Mouse (Mus musculus): ENCODE results near the gene Zfp385a.

Gene Zfp385a

GRCm38 (mm10) chr15:103290843-103291242 lies 49.0 kb downstream of the Zfp385a start:
- no peak for DNase-seq (ENCODE audit: low read depth, low spot score)

- no peak for DNase-seq (ENCODE audit: low read depth, low spot score)
Measured at GRCm38 (mm10) chr15:103290417-103290816, 49.5 kb downstream of the Zfp385a start.

GRCm38 (mm10) chr15:103289600-103289999 lies 50.3 kb downstream of the Zfp385a start:
- DNase-seq (ENCODE audit: low read depth, low spot score) = no peak

- DNase-seq (ENCODE audit: low read depth, low spot score) = no peak
Measured at GRCm38 (mm10) chr15:103285778-103286417, 54.0 kb downstream of the Zfp385a start.

- DNase-seq (ENCODE audit: low read depth, low spot score) = no peak
Measured at GRCm38 (mm10) chr15:103284647-103285046, 55.2 kb downstream of the Zfp385a start.

GRCm38 (mm10) chr15:103284066-103284465 lies 55.8 kb downstream of the Zfp385a start:
- DNase-seq (ENCODE audit: low read depth, low spot score) = no peak

GRCm38 (mm10) chr15:103281465-103282205 lies 58.3 kb downstream of the Zfp385a start:
- no peak for DNase-seq (ENCODE audit: low read depth, low spot score)

GRCm38 (mm10) chr15:103280817-103281464 lies 59.0 kb downstream of the Zfp385a start:
- no peak for DNase-seq (ENCODE audit: low read depth, low spot score)

GRCm38 (mm10) chr15:103279750-103280149 lies 60.1 kb downstream of the Zfp385a start:
- no peak for DNase-seq (ENCODE audit: low read depth, low spot score)

- no peak for DNase-seq (ENCODE audit: low read depth, low spot score)
Measured at GRCm38 (mm10) chr15:103277949-103278348, 61.9 kb downstream of the Zfp385a start.

GRCm38 (mm10) chr15:103275943-103276342 lies 64.0 kb downstream of the Zfp385a start:
- peak; percentile 53 for DNase-seq (ENCODE audit: low read depth, low spot score)

GRCm38 (mm10) chr15:103272419-103273279 lies 67.2 kb downstream of the Zfp385a start, which contains the start of gene Copz1:
Copz1 (plus strand) TSS chr15:103272714.
- DNase-seq (ENCODE audit: low read depth, low spot score) = peak; percentile 97

GRCm38 (mm10) chr15:103268903-103269302 lies 71.0 kb downstream of the Zfp385a start:
- no peak for DNase-seq (ENCODE audit: low read depth, low spot score)

GRCm38 (mm10) chr15:103264794-103265193 lies 75.1 kb downstream of the Zfp385a start:
- DNase-seq (ENCODE audit: low read depth, low spot score) = no peak
